Comparison of ENCODE assay signal across 17 mouse cellular contexts in the genomic region with DNA sequence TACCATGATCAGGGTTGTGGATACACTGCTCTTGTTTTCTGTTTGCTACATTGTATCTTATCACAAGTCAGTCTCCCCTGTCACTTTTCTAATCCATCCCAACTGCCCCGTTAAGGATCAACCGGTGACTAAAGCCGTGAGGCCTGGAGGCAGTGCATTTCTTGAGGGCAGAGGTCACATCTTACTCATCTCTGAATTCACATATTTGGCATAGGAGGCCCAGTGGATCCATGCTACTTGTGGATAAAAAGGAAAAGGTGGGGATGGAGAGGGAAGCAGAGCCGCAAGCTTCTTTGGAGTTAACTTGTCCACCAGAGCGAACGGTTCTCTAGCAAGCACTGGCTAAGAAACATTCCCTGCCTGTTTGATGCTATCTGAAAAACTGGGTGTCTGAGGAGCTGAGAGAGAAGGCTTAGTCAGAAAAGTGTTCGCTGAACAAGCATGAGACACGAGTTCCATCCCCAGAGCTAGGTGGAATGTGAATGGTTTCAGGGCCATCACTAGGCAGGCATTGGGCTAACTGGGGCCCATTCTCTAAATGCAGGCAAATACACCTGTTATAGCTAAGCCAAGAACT.
DNase-seq lines count a peak whose midpoint lies in the region; ATAC-seq and TF ChIP-seq lines count a peak whose summit lies in the region.
"Had no signal": no experiment of that assay in that cellular context is flagged by ENCODE, and none has a peak within 500 bp of the region (broad histone marks: within the 10 kb centered on the region; RNA-seq: fewer than 3 reads in every experiment).

No protein-coding gene starts in this region.

- TF ChIP-seq CTCF in gastrocnemius, adult 2 months (IDR thresholded peaks at IDR 0.05): no peak
- no peak for TF ChIP-seq CTCF in small intestine, adult 2 months (IDR thresholded peaks at IDR 0.05; ENCODE audit: extremely low read depth, insufficient read length, insufficient replicate concordance, low read depth, low read length)

- no peak for DNase-seq in gastrocnemius, adult 2 months
- DNase-seq in gastrocnemius, postnatal 10 days: no peak
- no peak for DNase-seq in kidney, adult 8-10 months
- peak; percentile 62 for DNase-seq in Muller cell, postnatal 12 days (ENCODE audit: inconsistent ontology term)
- no peak for DNase-seq in cerebellum, adult 8-10 months
- no peak for DNase-seq in left cerebral cortex, postnatal 14 days (ENCODE audit: low spot score in 2 of 2)
- DNase-seq: adrenal gland, adult 8-10 months; embryo, embryonic 11 days; spleen, adult 18-20 months; thymus, postnatal 4 days had no signal

- H3K36me3 ChIP-seq in kidney, embryonic 16.5 days (ENCODE audit: insufficient read depth, low read length): no peaks in the 10 kb centered on the region
- no peaks in the 10 kb centered on the region for H3K36me3 ChIP-seq in small intestine, adult 2 months (ENCODE audit: control insufficient read depth, insufficient read depth, low read length)
- H3K36me3 ChIP-seq: heart, embryonic 13.5 days; liver, embryonic 12.5 days; lung, embryonic 15.5 days had no signal

- 68% methylated on average over 8 of the region's 8 CpGs for WGBS in kidney, embryonic 16.5 days
- whole genome bisulfite sequencing in small intestine, adult 2 months: 67% methylated on average over 8 of the region's 8 CpGs

- H3K27ac ChIP-seq in gastrocnemius, adult 2 months: peak overlapping the region; percentile 87
- H3K27ac ChIP-seq in kidney, embryonic 16.5 days (ENCODE audit: low read length): 0 out of 2 replicates have a peak overlapping the region, but pooled peaks have one; percentile 71
- H3K27ac ChIP-seq in small intestine, adult 2 months (ENCODE audit: insufficient read depth, low read depth, low read length): peak overlapping the region; percentile 46
- H3K27ac ChIP-seq: heart, embryonic 13.5 days; liver, embryonic 12.5 days had no signal

- no peak for ATAC-seq in kidney, embryonic 16.5 days (ENCODE audit: low FRiP score, low TSS enrichment)
- ATAC-seq: liver, embryonic 12.5 days had no signal

- H3K4me2 ChIP-seq in kidney, embryonic 16.5 days (replicated peaks; ENCODE audit: low read depth, low read length): no peak overlapping the region
- H3K4me2 ChIP-seq: heart, embryonic 13.5 days; hindbrain, embryonic 14.5 days; liver, embryonic 12.5 days; lung, embryonic 15.5 days had no signal

- peak overlapping the region; percentile 52 for H3K4me3 ChIP-seq in gastrocnemius, adult 2 months
- no peak overlapping the region for H3K4me3 ChIP-seq in kidney, embryonic 16.5 days (ENCODE audit: low read length)
- no peak overlapping the region for H3K4me3 ChIP-seq in small intestine, adult 2 months (ENCODE audit: low read depth, low read length)
- H3K4me3 ChIP-seq: heart, embryonic 13.5 days; liver, embryonic 12.5 days; lung, embryonic 15.5 days had no signal

- no peak for TF ChIP-seq POLR2A in small intestine, adult 2 months (IDR thresholded peaks at IDR 0.05; ENCODE audit: low read depth, low read length)

- peaks cover 69% of the 10 kb centered on the region for H3K4me1 ChIP-seq in kidney, embryonic 16.5 days (ENCODE audit: insufficient read depth, low read length)
- peaks cover 47% of the 10 kb centered on the region for H3K4me1 ChIP-seq in small intestine, adult 2 months (ENCODE audit: control insufficient read depth, insufficient read depth, insufficient read length, low read length)
- H3K4me1 ChIP-seq: liver, embryonic 12.5 days had no signal

- H3K9ac ChIP-seq in kidney, embryonic 16.5 days (replicated peaks; ENCODE audit: low read length): 0 out of 2 replicates have a peak overlapping the region, but pooled peaks have one; percentile 25
- H3K9ac ChIP-seq: forebrain, postnatal 0 days; heart, embryonic 13.5 days; hindbrain, embryonic 14.5 days; liver, embryonic 12.5 days; lung, embryonic 15.5 days had no signal

- intact Hi-C loops in gastrocnemius, adult 2 months (cut with DNase I): loop anchor here (10.0 kb wide), 1 partner anchor 1344 kb away; no protein-coding TSS in a partner anchor
- intact Hi-C loops in left cerebral cortex, postnatal 14 days (cut with DNase I): no loop called here

- no peaks in the 10 kb centered on the region for H3K9me3 ChIP-seq in kidney, embryonic 16.5 days (ENCODE audit: low read length)
- H3K9me3 ChIP-seq: heart, embryonic 13.5 days; liver, embryonic 12.5 days; lung, embryonic 15.5 days had no signal

- H3K27me3 ChIP-seq in kidney, embryonic 16.5 days (ENCODE audit: insufficient read depth, low read length): no peaks in the 10 kb centered on the region
- no peaks in the 10 kb centered on the region for H3K27me3 ChIP-seq in small intestine, adult 2 months (ENCODE audit: control insufficient read depth, insufficient read depth, low read length)
- H3K27me3 ChIP-seq: heart, embryonic 13.5 days had no signal
